Mouse (Mus musculus): ENCODE measurements around the gene Dhrs7. TPM values are rescaled to one million over a fixed set of nuclear protein-coding genes. Genes with fewer than 3 reads are reported as not detected.

Dhrs7 gene
- polyA plus RNA-seq, 1 experiment, result 111 TPM

GRCm38 (mm10) chr12:72648921-72649320 is 15.8 kb downstream of the Dhrs7 start:
- H3K4me2 ChIP-seq (ENCODE audit: low read depth), result no peak overlapping the region
- no peaks in the 10 kb centered on the region for H3K79me2 ChIP-seq (ENCODE audit: control insufficient read depth, insufficient read depth)
- H3K27me3 ChIP-seq (ENCODE audit: control insufficient read depth, insufficient read depth, insufficient read length), result no peaks in the 10 kb centered on the region
- H3K36me3 ChIP-seq (ENCODE audit: control insufficient read depth, insufficient read depth), result peaks cover 36% of the 10 kb centered on the region
- TF ChIP-seq MYOD1 (IDR thresholded peaks at IDR 0.05; ENCODE audit: control insufficient read depth in 1 of 3, insufficient read length in 2 of 3, low read depth in 2 of 3) (no peak), POLR2A (IDR thresholded peaks at IDR 0.05; ENCODE audit: insufficient read length, low read depth) (no peak), TCF12 (IDR thresholded peaks at IDR 0.05; ENCODE audit: insufficient read depth, poor library complexity, severe bottlenecking) (no peak), MYOG (IDR thresholded peaks at IDR 0.05; ENCODE audit: control insufficient read depth in 1 of 3, insufficient read depth in 1 of 3, insufficient read length in 2 of 3, low read depth in 2 of 3) (no peak), MAX (IDR thresholded peaks at IDR 0.05; ENCODE audit: low read depth) (no peak), POLR2AphosphoS2 (IDR thresholded peaks at IDR 0.05; ENCODE audit: insufficient read length, low read depth) (no peak), E2F4 (IDR thresholded peaks at IDR 0.05; ENCODE audit: insufficient read depth) (no peak), TCF3 (IDR thresholded peaks at IDR 0.05; ENCODE audit: insufficient read length, low read depth) (no peak), SRF (IDR thresholded peaks at IDR 0.05; ENCODE audit: control insufficient read depth, insufficient read length, low read depth) (no peak), CEBPB (IDR thresholded peaks at IDR 0.05; ENCODE audit: insufficient read depth, poor library complexity, severe bottlenecking) (no peak), USF1 (IDR thresholded peaks at IDR 0.05; ENCODE audit: low read depth) (no peak), REST (IDR thresholded peaks at IDR 0.05; ENCODE audit: insufficient read depth, insufficient read length) (no peak)
- no peak overlapping the region for H3K4me3 ChIP-seq
- H3ac ChIP-seq (ENCODE audit: control insufficient read depth, insufficient read length), result no peak overlapping the region

GRCm38 (mm10) chr12:72638025-72638424 is 26.7 kb downstream of the Dhrs7 start:
- Histone ChIP-seq H3K79me2 (ENCODE audit: control insufficient read depth, insufficient read depth) (no peaks in the 10 kb centered on the region), H3K27me3 (ENCODE audit: control insufficient read depth, insufficient read depth, insufficient read length) (no peaks in the 10 kb centered on the region), H3K36me3 (ENCODE audit: control insufficient read depth, insufficient read depth) (no peaks in the 10 kb centered on the region), H3K4me3 (no peak overlapping the region), H3ac (ENCODE audit: control insufficient read depth, insufficient read length) (no peak overlapping the region), H3K4me2 (ENCODE audit: low read depth) (no peak overlapping the region)
- no peak for TF ChIP-seq TCF12 (IDR thresholded peaks at IDR 0.05; ENCODE audit: insufficient read depth, poor library complexity, severe bottlenecking)
- TF ChIP-seq CEBPB (IDR thresholded peaks at IDR 0.05; ENCODE audit: insufficient read depth, poor library complexity, severe bottlenecking), result no peak
- no peak for TF ChIP-seq MAX (IDR thresholded peaks at IDR 0.05; ENCODE audit: low read depth)
- no peak for TF ChIP-seq USF1 (IDR thresholded peaks at IDR 0.05; ENCODE audit: low read depth)
- no peak for TF ChIP-seq POLR2AphosphoS2 (IDR thresholded peaks at IDR 0.05; ENCODE audit: insufficient read length, low read depth)
- TF ChIP-seq E2F4 (IDR thresholded peaks at IDR 0.05; ENCODE audit: insufficient read depth), result no peak
- no peak for TF ChIP-seq MYOD1 (IDR thresholded peaks at IDR 0.05; ENCODE audit: control insufficient read depth in 1 of 3, insufficient read length in 2 of 3, low read depth in 2 of 3)
- no peak for TF ChIP-seq POLR2A (IDR thresholded peaks at IDR 0.05; ENCODE audit: insufficient read length, low read depth)
- TF ChIP-seq SRF (IDR thresholded peaks at IDR 0.05; ENCODE audit: control insufficient read depth, insufficient read length, low read depth), result no peak
- TF ChIP-seq TCF3 (IDR thresholded peaks at IDR 0.05; ENCODE audit: insufficient read length, low read depth), result no peak
- TF ChIP-seq MYOG (IDR thresholded peaks at IDR 0.05; ENCODE audit: control insufficient read depth in 1 of 3, insufficient read depth in 1 of 3, insufficient read length in 2 of 3, low read depth in 2 of 3), result no peak
- TF ChIP-seq REST (IDR thresholded peaks at IDR 0.05; ENCODE audit: insufficient read depth, insufficient read length), result no peak

- no peak overlapping the region for H3ac ChIP-seq (ENCODE audit: control insufficient read depth, insufficient read length)
- no peaks in the 10 kb centered on the region for H3K27me3 ChIP-seq (ENCODE audit: control insufficient read depth, insufficient read depth, insufficient read length)
- no peak overlapping the region for H3K4me3 ChIP-seq
- H3K4me2 ChIP-seq (ENCODE audit: low read depth), result no peak overlapping the region
- no peak for TF ChIP-seq POLR2A (IDR thresholded peaks at IDR 0.05; ENCODE audit: insufficient read length, low read depth)
- no peak for TF ChIP-seq MYOD1 (IDR thresholded peaks at IDR 0.05; ENCODE audit: control insufficient read depth in 1 of 3, insufficient read length in 2 of 3, low read depth in 2 of 3)
- TF ChIP-seq USF1 (IDR thresholded peaks at IDR 0.05; ENCODE audit: low read depth), result no peak
- no peak for TF ChIP-seq TCF3 (IDR thresholded peaks at IDR 0.05; ENCODE audit: insufficient read length, low read depth)
- TF ChIP-seq SRF (IDR thresholded peaks at IDR 0.05; ENCODE audit: control insufficient read depth, insufficient read length, low read depth), result no peak
- no peak for TF ChIP-seq REST (IDR thresholded peaks at IDR 0.05; ENCODE audit: insufficient read depth, insufficient read length)
- TF ChIP-seq E2F4 (IDR thresholded peaks at IDR 0.05; ENCODE audit: insufficient read depth), result no peak
- no peak for TF ChIP-seq POLR2AphosphoS2 (IDR thresholded peaks at IDR 0.05; ENCODE audit: insufficient read length, low read depth)
- TF ChIP-seq CEBPB (IDR thresholded peaks at IDR 0.05; ENCODE audit: insufficient read depth, poor library complexity, severe bottlenecking), result no peak
- no peak for TF ChIP-seq MYOG (IDR thresholded peaks at IDR 0.05; ENCODE audit: control insufficient read depth in 1 of 3, insufficient read depth in 1 of 3, insufficient read length in 2 of 3, low read depth in 2 of 3)
- TF ChIP-seq TCF12 (IDR thresholded peaks at IDR 0.05; ENCODE audit: insufficient read depth, poor library complexity, severe bottlenecking), result no peak
- no peak for TF ChIP-seq MAX (IDR thresholded peaks at IDR 0.05; ENCODE audit: low read depth)
- H3K36me3 ChIP-seq (ENCODE audit: control insufficient read depth, insufficient read depth), result no peaks in the 10 kb centered on the region
- H3K79me2 ChIP-seq (ENCODE audit: control insufficient read depth, insufficient read depth), result no peaks in the 10 kb centered on the region
These were observed 36.0 kb downstream of the Dhrs7 start for GRCm38 (mm10) chr12:72628751-72629150.

- no peak overlapping the region for H3ac ChIP-seq (ENCODE audit: control insufficient read depth, insufficient read length)
- H3K79me2 ChIP-seq (ENCODE audit: control insufficient read depth, insufficient read depth), result no peaks in the 10 kb centered on the region
- H3K4me2 ChIP-seq (ENCODE audit: low read depth), result no peak overlapping the region
- no peaks in the 10 kb centered on the region for H3K36me3 ChIP-seq (ENCODE audit: control insufficient read depth, insufficient read depth)
- TF ChIP-seq TCF3 (IDR thresholded peaks at IDR 0.05; ENCODE audit: insufficient read length, low read depth), result no peak
- no peak for TF ChIP-seq MYOD1 (IDR thresholded peaks at IDR 0.05; ENCODE audit: control insufficient read depth in 1 of 3, insufficient read length in 2 of 3, low read depth in 2 of 3)
- TF ChIP-seq POLR2AphosphoS2 (IDR thresholded peaks at IDR 0.05; ENCODE audit: insufficient read length, low read depth), result no peak
- no peak for TF ChIP-seq USF1 (IDR thresholded peaks at IDR 0.05; ENCODE audit: low read depth)
- TF ChIP-seq MYOG (IDR thresholded peaks at IDR 0.05; ENCODE audit: control insufficient read depth in 1 of 3, insufficient read depth in 1 of 3, insufficient read length in 2 of 3, low read depth in 2 of 3), result no peak
- no peak for TF ChIP-seq CEBPB (IDR thresholded peaks at IDR 0.05; ENCODE audit: insufficient read depth, poor library complexity, severe bottlenecking)
- no peak for TF ChIP-seq POLR2A (IDR thresholded peaks at IDR 0.05; ENCODE audit: insufficient read length, low read depth)
- TF ChIP-seq MAX (IDR thresholded peaks at IDR 0.05; ENCODE audit: low read depth), result no peak
- TF ChIP-seq REST (IDR thresholded peaks at IDR 0.05; ENCODE audit: insufficient read depth, insufficient read length), result no peak
- TF ChIP-seq E2F4 (IDR thresholded peaks at IDR 0.05; ENCODE audit: insufficient read depth), result no peak
- TF ChIP-seq TCF12 (IDR thresholded peaks at IDR 0.05; ENCODE audit: insufficient read depth, poor library complexity, severe bottlenecking), result no peak
- TF ChIP-seq SRF (IDR thresholded peaks at IDR 0.05; ENCODE audit: control insufficient read depth, insufficient read length, low read depth), result no peak
- H3K27me3 ChIP-seq (ENCODE audit: control insufficient read depth, insufficient read depth, insufficient read length), result peaks cover 6% of the 10 kb centered on the region
- H3K4me3 ChIP-seq, result no peak overlapping the region
These were observed 41.7 kb downstream of the Dhrs7 start for GRCm38 (mm10) chr12:72622853-72623496.

All from myocyte (in vitro differentiated cells).